Mouse (Mus musculus): ENCODE data around the gene Erc1. TPM values are rescaled to one million over a fixed set of nuclear protein-coding genes. Genes with fewer than 3 reads are reported as not detected.

The Erc1 gene
- 41.4 and 45.9 TPM in 2 replicates for polyA plus RNA-seq (2016; fragmentation: Nextera tagmentation; extraction: Ambion mirVana)

- ATAC-seq (ENCODE audit: low FRiP score), result peak; percentile 95
- H3K4me3 ChIP-seq, result peak within 1 kb of the TSS; percentile 92
- no peaks in the 10 kb centered on the region for H3K9me3 ChIP-seq (replicated peaks)
- peak within 1 kb of the TSS; percentile 98 for H3K27ac ChIP-seq
- no peaks in the 10 kb centered on the region for H3K36me3 ChIP-seq
- under 1% methylated on average over 50 of the region's 73 CpGs for WGBS
- H3K9ac ChIP-seq, result peak within 1 kb of the TSS; percentile 82
- peaks cover 17% of the 10 kb centered on the region for H3K4me1 ChIP-seq
- no peaks in the 10 kb centered on the region for H3K27me3 ChIP-seq
- H3K4me2 ChIP-seq (replicated peaks), result peak within 1 kb of the TSS; percentile 69
Measured at GRCm38 (mm10) chr6:119848034-119848695, at the start of gene Erc1. Erc1 (minus strand) TSS chr6:119848167.

- ATAC-seq (ENCODE audit: low FRiP score), result no peak
- no peaks in the 10 kb centered on the region for H3K36me3 ChIP-seq
- WGBS, result 91% methylated on average over 7 of the region's 7 CpGs
- H3K4me3 ChIP-seq, result no peak overlapping the region
- H3K27me3 ChIP-seq, result no peaks in the 10 kb centered on the region
- no peak overlapping the region for H3K4me2 ChIP-seq (replicated peaks)
- H3K27ac ChIP-seq, result no peak overlapping the region
- H3K9me3 ChIP-seq (replicated peaks), result no peaks in the 10 kb centered on the region
- no peak overlapping the region for H3K9ac ChIP-seq
- no peaks in the 10 kb centered on the region for H3K4me1 ChIP-seq
Measured at GRCm38 (mm10) chr6:119892711-119893110, 44.7 kb upstream of the Erc1 start.

- Histone ChIP-seq H3K36me3 (no peaks in the 10 kb centered on the region), H3K9ac (no peak overlapping the region), H3K4me2 (replicated peaks) (no peak overlapping the region), H3K4me1 (no peaks in the 10 kb centered on the region), H3K4me3 (no peak overlapping the region), H3K9me3 (replicated peaks) (no peaks in the 10 kb centered on the region), H3K27ac (no peak overlapping the region), H3K27me3 (no peaks in the 10 kb centered on the region)
- no peak for ATAC-seq (ENCODE audit: low FRiP score)
- WGBS, result 79% methylated on average over 7 of the region's 7 CpGs
Measured at GRCm38 (mm10) chr6:119883151-119883550, 35.2 kb upstream of the Erc1 start.

GRCm38 (mm10) chr6:119864341-119865034 lies 16.5 kb upstream of the Erc1 start:
- H3K4me1 ChIP-seq, result peaks cover 5% of the 10 kb centered on the region; the same call in 1 of the 2 replicates
- WGBS, result 92% methylated on average over 11 of the region's 11 CpGs
- ATAC-seq (ENCODE audit: low FRiP score), result no peak
- no peaks in the 10 kb centered on the region for H3K9me3 ChIP-seq (replicated peaks)
- no peak overlapping the region for H3K27ac ChIP-seq
- no peak overlapping the region for H3K4me3 ChIP-seq
- no peaks in the 10 kb centered on the region for H3K27me3 ChIP-seq
- no peak overlapping the region for H3K4me2 ChIP-seq (replicated peaks)
- H3K9ac ChIP-seq, result no peak overlapping the region
- H3K36me3 ChIP-seq, result no peaks in the 10 kb centered on the region

- ATAC-seq (ENCODE audit: low FRiP score), result no peak
- Histone ChIP-seq H3K36me3 (no peaks in the 10 kb centered on the region), H3K9ac (no peak overlapping the region), H3K4me1 (peaks cover 5% of the 10 kb centered on the region; the same call in 1 of the 2 replicates), H3K4me2 (replicated peaks) (no peak overlapping the region), H3K27me3 (no peaks in the 10 kb centered on the region), H3K9me3 (replicated peaks) (no peaks in the 10 kb centered on the region), H3K4me3 (no peak overlapping the region), H3K27ac (no peak overlapping the region)
- WGBS, result 48% methylated on average over 8 of the region's 8 CpGs
Measured at GRCm38 (mm10) chr6:119861519-119861918, 13.6 kb upstream of the Erc1 start.

GRCm38 (mm10) chr6:119860236-119860635 lies 12.3 kb upstream of the Erc1 start:
- no peak overlapping the region for H3K4me2 ChIP-seq (replicated peaks)
- H3K9ac ChIP-seq, result no peak overlapping the region
- H3K4me3 ChIP-seq, result no peak overlapping the region
- no peak for ATAC-seq (ENCODE audit: low FRiP score)
- H3K4me1 ChIP-seq, result peaks cover 5% of the 10 kb centered on the region; the same call in 1 of the 2 replicates
- H3K9me3 ChIP-seq (replicated peaks), result no peaks in the 10 kb centered on the region
- no peaks in the 10 kb centered on the region for H3K36me3 ChIP-seq
- no peak overlapping the region for H3K27ac ChIP-seq
- WGBS, result 95% methylated on average over 2 of the region's 2 CpGs
- H3K27me3 ChIP-seq, result no peaks in the 10 kb centered on the region

- no peak overlapping the region for H3K4me2 ChIP-seq (replicated peaks)
Measured at GRCm38 (mm10) chr6:119855471-119855870, 7.5 kb upstream of the Erc1 start.

GRCm38 (mm10) chr6:119854156-119854555 lies 6.2 kb upstream of the Erc1 start:
- H3K4me1 ChIP-seq, result peaks cover 3% of the 10 kb centered on the region
- no peaks in the 10 kb centered on the region for H3K9me3 ChIP-seq (replicated peaks)
- H3K27me3 ChIP-seq, result no peaks in the 10 kb centered on the region
- 38% methylated on average over 2 of the region's 2 CpGs for WGBS
- no peaks in the 10 kb centered on the region for H3K36me3 ChIP-seq
- H3K4me3 ChIP-seq, result no peak overlapping the region
- no peak overlapping the region for H3K4me2 ChIP-seq (replicated peaks)
- H3K9ac ChIP-seq, result no peak overlapping the region
- no peak for ATAC-seq (ENCODE audit: low FRiP score)
- H3K27ac ChIP-seq, result no peak overlapping the region

More at GRCm38 (mm10) chr6:119855471-119855870, 7.5 kb upstream of the Erc1 start:
- no peaks in the 10 kb centered on the region for H3K9me3 ChIP-seq (replicated peaks)
- H3K4me3 ChIP-seq, result no peak overlapping the region
- H3K36me3 ChIP-seq, result no peaks in the 10 kb centered on the region
- no peak overlapping the region for H3K27ac ChIP-seq
- ATAC-seq (ENCODE audit: low FRiP score), result no peak
- WGBS, result 88% methylated on average over 4 of the region's 4 CpGs
- no peaks in the 10 kb centered on the region for H3K27me3 ChIP-seq
- no peak overlapping the region for H3K9ac ChIP-seq
- no peaks in the 10 kb centered on the region for H3K4me1 ChIP-seq

- Histone ChIP-seq H3K9ac (no peak overlapping the region), H3K9me3 (replicated peaks) (no peaks in the 10 kb centered on the region), H3K27me3 (no peaks in the 10 kb centered on the region), H3K4me3 (no peak overlapping the region), H3K27ac (no peak overlapping the region), H3K4me1 (peaks cover 17% of the 10 kb centered on the region), H3K4me2 (replicated peaks) (no peak overlapping the region), H3K36me3 (no peaks in the 10 kb centered on the region)
- WGBS, result 92% methylated on average over 3 of the region's 3 CpGs
- ATAC-seq (ENCODE audit: low FRiP score), result no peak
Measured at GRCm38 (mm10) chr6:119849858-119850257, 1.9 kb upstream of the Erc1 start.

GRCm38 (mm10) chr6:119849348-119849709 lies 1.4 kb upstream of the Erc1 start:
- Histone ChIP-seq H3K9ac (peak overlapping the region; percentile 27; the same call in 1 of the 2 replicates), H3K4me3 (no peak overlapping the region)
- WGBS, result 67% methylated on average over 3 of the region's 3 CpGs

GRCm38 (mm10) chr6:119848696-119849347 lies 855 bp upstream of the Erc1 start:
- Histone ChIP-seq H3K4me3 (peak overlapping the region; percentile 92), H3K4me2 (replicated peaks) (peak overlapping the region; percentile 69), H3K36me3 (no peaks in the 10 kb centered on the region), H3K4me1 (peaks cover 17% of the 10 kb centered on the region), H3K27me3 (no peaks in the 10 kb centered on the region), H3K9ac (peak overlapping the region; percentile 82), H3K27ac (peak overlapping the region; percentile 98), H3K9me3 (replicated peaks) (no peaks in the 10 kb centered on the region)
- no peak for ATAC-seq (ENCODE audit: low FRiP score)
- WGBS, result 24% methylated on average over 13 of the region's 13 CpGs

More at GRCm38 (mm10) chr6:119849348-119849709, 1.4 kb upstream of the Erc1 start:
- no peaks in the 10 kb centered on the region for H3K36me3 ChIP-seq
- H3K4me2 ChIP-seq (replicated peaks), result peak overlapping the region; percentile 69
- H3K4me1 ChIP-seq, result peaks cover 17% of the 10 kb centered on the region
- H3K27ac ChIP-seq, result no peak overlapping the region
- no peaks in the 10 kb centered on the region for H3K27me3 ChIP-seq
- no peak for ATAC-seq (ENCODE audit: low FRiP score)
- no peaks in the 10 kb centered on the region for H3K9me3 ChIP-seq (replicated peaks)

GRCm38 (mm10) chr6:119847518-119848033 lies 391 bp downstream of the Erc1 start:
- Histone ChIP-seq H3K4me2 (replicated peaks) (peak overlapping the region; percentile 69), H3K27me3 (no peaks in the 10 kb centered on the region), H3K27ac (peak overlapping the region; percentile 98), H3K4me1 (peaks cover 22% of the 10 kb centered on the region), H3K9ac (peak overlapping the region; percentile 82), H3K9me3 (replicated peaks) (no peaks in the 10 kb centered on the region), H3K4me3 (peak overlapping the region; percentile 92), H3K36me3 (no peaks in the 10 kb centered on the region)
- peak; percentile 71 for ATAC-seq (ENCODE audit: low FRiP score)
- under 1% methylated on average over 40 of the region's 40 CpGs for WGBS

Measured in hindbrain, embryonic 12.5 days (tissue).